Mouse (Mus musculus): Measurements from ENCODE around the gene Auts2. TPM values are rescaled to one million over a fixed set of nuclear protein-coding genes. Genes with fewer than 3 reads are reported as not detected.

Gene Auts2
- polyA plus RNA-seq, 1 experiment from 2014 or later = 53.4 TPM

GRCm38 (mm10) chr5:132351139-132351538 is 192.0 kb downstream of the Auts2 start:
- Histone ChIP-seq H3K27ac (replicated peaks; ENCODE audit: low read depth, low read length) (no peak overlapping the region), H3K4me1 (ENCODE audit: control insufficient read depth, insufficient read depth, low read length) (no peaks in the 10 kb centered on the region; the same call in 1 of the 2 replicates), H3K9ac (ENCODE audit: low read length) (no peak overlapping the region), H3K36me3 (ENCODE audit: control insufficient read depth, insufficient read depth, low read length) (no peaks in the 10 kb centered on the region), H3K27me3 (ENCODE audit: control insufficient read depth, insufficient read depth, low read length) (no peaks in the 10 kb centered on the region), H3K4me3 (ENCODE audit: low read depth, low read length) (no peak overlapping the region), H3K4me2 (ENCODE audit: low read depth, severe bottlenecking) (no peak overlapping the region), H3K9me3 (ENCODE audit: control insufficient read depth, low read length) (no peaks in the 10 kb centered on the region)
- no peak for ATAC-seq (ENCODE audit: insufficient number of reproducible peaks, low FRiP score, low TSS enrichment, low read depth)
- no peak for DNase-seq (ENCODE audit: low spot score)

DNA sequence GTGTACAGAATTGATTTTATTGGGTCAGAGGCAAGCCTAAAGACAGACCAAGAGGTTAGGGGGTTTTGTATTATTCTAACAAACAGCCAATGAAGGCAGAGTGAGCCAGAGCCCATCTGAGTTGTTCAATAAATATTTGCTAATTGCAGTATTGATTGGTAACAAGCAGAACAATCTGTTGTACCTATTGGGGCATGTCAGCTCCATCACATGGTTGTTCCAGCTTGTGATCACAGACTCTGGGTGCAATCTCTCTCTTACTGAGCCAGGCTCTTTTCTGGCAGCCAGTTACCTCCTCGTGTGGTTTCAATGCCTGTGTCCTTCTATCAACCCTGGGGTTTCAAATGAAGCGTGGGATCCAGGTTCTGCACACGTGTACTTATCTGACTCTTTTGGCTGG is 201.8 kb downstream of the Auts2 start:
- no peak overlapping the region for H3K4me3 ChIP-seq (ENCODE audit: low read depth, low read length)
- H3K4me2 ChIP-seq (ENCODE audit: low read depth, severe bottlenecking) = no peak overlapping the region
- peaks cover 5% of the 10 kb centered on the region; the same call in 1 of the 2 replicates for H3K4me1 ChIP-seq (ENCODE audit: control insufficient read depth, insufficient read depth, low read length)
- DNase-seq (ENCODE audit: low spot score) = no peak
- no peak overlapping the region for H3K27ac ChIP-seq (replicated peaks; ENCODE audit: low read depth, low read length)
- H3K36me3 ChIP-seq (ENCODE audit: control insufficient read depth, insufficient read depth, low read length) = no peaks in the 10 kb centered on the region
- no peaks in the 10 kb centered on the region for H3K27me3 ChIP-seq (ENCODE audit: control insufficient read depth, insufficient read depth, low read length)
- no peak overlapping the region for H3K9ac ChIP-seq (ENCODE audit: low read length)
- no peaks in the 10 kb centered on the region for H3K9me3 ChIP-seq (ENCODE audit: control insufficient read depth, low read length)
- WGBS = 79% methylated on average over 3 of the region's 3 CpGs
- no peak for ATAC-seq (ENCODE audit: insufficient number of reproducible peaks, low FRiP score, low TSS enrichment, low read depth)

- H3K4me2 ChIP-seq (ENCODE audit: low read depth, severe bottlenecking) = no peak overlapping the region
- H3K4me3 ChIP-seq (ENCODE audit: low read depth, low read length) = no peak overlapping the region
- no peaks in the 10 kb centered on the region for H3K9me3 ChIP-seq (ENCODE audit: control insufficient read depth, low read length)
- H3K27me3 ChIP-seq (ENCODE audit: control insufficient read depth, insufficient read depth, low read length) = no peaks in the 10 kb centered on the region
- H3K4me1 ChIP-seq (ENCODE audit: control insufficient read depth, insufficient read depth, low read length) = peaks cover 17% of the 10 kb centered on the region
- no peak for ATAC-seq (ENCODE audit: insufficient number of reproducible peaks, low FRiP score, low TSS enrichment, low read depth)
- no peak overlapping the region for H3K27ac ChIP-seq (replicated peaks; ENCODE audit: low read depth, low read length)
- no peak overlapping the region for H3K9ac ChIP-seq (ENCODE audit: low read length)
- H3K36me3 ChIP-seq (ENCODE audit: control insufficient read depth, insufficient read depth, low read length) = no peaks in the 10 kb centered on the region
- 79% methylated on average over 3 of the region's 3 CpGs for WGBS
- DNase-seq (ENCODE audit: low spot score) = no peak
Observed at GRCm38 (mm10) chr5:132337677-132338076, 205.5 kb downstream of the Auts2 start.

GRCm38 (mm10) chr5:132335719-132336118 is 207.4 kb downstream of the Auts2 start:
- no peak overlapping the region for H3K27ac ChIP-seq (replicated peaks; ENCODE audit: low read depth, low read length)
- WGBS = 85% methylated on average over 4 of the region's 4 CpGs
- H3K36me3 ChIP-seq (ENCODE audit: control insufficient read depth, insufficient read depth, low read length) = no peaks in the 10 kb centered on the region
- H3K9ac ChIP-seq (ENCODE audit: low read length) = no peak overlapping the region
- H3K4me2 ChIP-seq (ENCODE audit: low read depth, severe bottlenecking) = no peak overlapping the region
- no peaks in the 10 kb centered on the region for H3K27me3 ChIP-seq (ENCODE audit: control insufficient read depth, insufficient read depth, low read length)
- no peak for DNase-seq (ENCODE audit: low spot score)
- no peaks in the 10 kb centered on the region for H3K9me3 ChIP-seq (ENCODE audit: control insufficient read depth, low read length)
- H3K4me3 ChIP-seq (ENCODE audit: low read depth, low read length) = no peak overlapping the region
- peaks cover 18% of the 10 kb centered on the region for H3K4me1 ChIP-seq (ENCODE audit: control insufficient read depth, insufficient read depth, low read length)
- no peak for ATAC-seq (ENCODE audit: insufficient number of reproducible peaks, low FRiP score, low TSS enrichment, low read depth)

DNA sequence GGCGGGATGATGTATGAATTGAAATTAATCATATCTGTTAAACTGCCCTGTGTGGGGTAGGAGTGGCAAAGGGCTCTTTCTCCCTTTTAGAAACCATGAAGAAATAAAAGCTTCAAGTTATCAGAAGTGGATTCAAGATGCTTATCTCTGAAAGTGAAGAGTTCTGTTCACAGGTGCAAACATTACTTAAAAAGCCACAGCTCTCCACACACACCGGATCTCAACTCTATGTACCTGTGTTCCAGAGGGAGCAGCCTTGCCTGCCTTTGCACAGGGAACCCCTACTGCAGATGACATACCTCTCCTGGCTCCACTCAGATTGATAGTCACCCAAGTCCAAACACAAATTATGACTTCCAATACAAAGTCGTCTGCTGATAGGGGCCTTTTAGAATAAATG is 208.3 kb downstream of the Auts2 start:
- Histone ChIP-seq H3K9me3 (ENCODE audit: control insufficient read depth, low read length) (no peaks in the 10 kb centered on the region), H3K4me3 (ENCODE audit: low read depth, low read length) (no peak overlapping the region), H3K27ac (replicated peaks; ENCODE audit: low read depth, low read length) (no peak overlapping the region), H3K9ac (ENCODE audit: low read length) (no peak overlapping the region), H3K36me3 (ENCODE audit: control insufficient read depth, insufficient read depth, low read length) (no peaks in the 10 kb centered on the region), H3K4me1 (ENCODE audit: control insufficient read depth, insufficient read depth, low read length) (peaks cover 18% of the 10 kb centered on the region), H3K4me2 (ENCODE audit: low read depth, severe bottlenecking) (no peak overlapping the region), H3K27me3 (ENCODE audit: control insufficient read depth, insufficient read depth, low read length) (no peaks in the 10 kb centered on the region)
- ATAC-seq (ENCODE audit: insufficient number of reproducible peaks, low FRiP score, low TSS enrichment, low read depth) (no peak), DNase-seq (ENCODE audit: low spot score) (no peak)
- WGBS = 79% methylated on average over 3 of the region's 3 CpGs

- H3K4me2 ChIP-seq (ENCODE audit: low read depth, severe bottlenecking) = no peak overlapping the region
- no peak overlapping the region for H3K9ac ChIP-seq (ENCODE audit: low read length)
- 38% methylated on average over 2 of the region's 2 CpGs for WGBS
- no peaks in the 10 kb centered on the region for H3K9me3 ChIP-seq (ENCODE audit: control insufficient read depth, low read length)
- DNase-seq (ENCODE audit: low spot score) = no peak
- H3K27ac ChIP-seq (replicated peaks; ENCODE audit: low read depth, low read length) = no peak overlapping the region
- ATAC-seq (ENCODE audit: insufficient number of reproducible peaks, low FRiP score, low TSS enrichment, low read depth) = no peak
- no peaks in the 10 kb centered on the region for H3K27me3 ChIP-seq (ENCODE audit: control insufficient read depth, insufficient read depth, low read length)
- no peaks in the 10 kb centered on the region for H3K36me3 ChIP-seq (ENCODE audit: control insufficient read depth, insufficient read depth, low read length)
- peaks cover 13% of the 10 kb centered on the region for H3K4me1 ChIP-seq (ENCODE audit: control insufficient read depth, insufficient read depth, low read length)
- H3K4me3 ChIP-seq (ENCODE audit: low read depth, low read length) = no peak overlapping the region
Observed at GRCm38 (mm10) chr5:132333744-132334143, 209.4 kb downstream of the Auts2 start.

- Histone ChIP-seq H3K4me2 (ENCODE audit: low read depth, severe bottlenecking) (no peak overlapping the region), H3K9ac (ENCODE audit: low read length) (no peak overlapping the region), H3K27ac (replicated peaks; ENCODE audit: low read depth, low read length) (no peak overlapping the region), H3K27me3 (ENCODE audit: control insufficient read depth, insufficient read depth, low read length) (no peaks in the 10 kb centered on the region), H3K36me3 (ENCODE audit: control insufficient read depth, insufficient read depth, low read length) (no peaks in the 10 kb centered on the region), H3K4me3 (ENCODE audit: low read depth, low read length) (no peak overlapping the region), H3K4me1 (ENCODE audit: control insufficient read depth, insufficient read depth, low read length) (peaks cover 13% of the 10 kb centered on the region), H3K9me3 (ENCODE audit: control insufficient read depth, low read length) (no peaks in the 10 kb centered on the region)
- DNase-seq (ENCODE audit: low spot score) (no peak), ATAC-seq (ENCODE audit: insufficient number of reproducible peaks, low FRiP score, low TSS enrichment, low read depth) (no peak)
- 39% methylated on average over 4 of the region's 4 CpGs for WGBS
Observed at GRCm38 (mm10) chr5:132332521-132332920, 210.6 kb downstream of the Auts2 start.

GRCm38 (mm10) chr5:132329171-132329936 is 213.8 kb downstream of the Auts2 start:
- Histone ChIP-seq H3K4me3 (ENCODE audit: low read depth, low read length) (no peak overlapping the region), H3K27ac (replicated peaks; ENCODE audit: low read depth, low read length) (no peak overlapping the region), H3K36me3 (ENCODE audit: control insufficient read depth, insufficient read depth, low read length) (no peaks in the 10 kb centered on the region), H3K4me1 (ENCODE audit: control insufficient read depth, insufficient read depth, low read length) (peaks cover 16% of the 10 kb centered on the region), H3K27me3 (ENCODE audit: control insufficient read depth, insufficient read depth, low read length) (no peaks in the 10 kb centered on the region), H3K9ac (ENCODE audit: low read length) (no peak overlapping the region), H3K9me3 (ENCODE audit: control insufficient read depth, low read length) (no peaks in the 10 kb centered on the region), H3K4me2 (ENCODE audit: low read depth, severe bottlenecking) (no peak overlapping the region)
- WGBS = 61% methylated on average over 3 of the region's 3 CpGs
- DNase-seq (ENCODE audit: low spot score) = no peak
- ATAC-seq (ENCODE audit: insufficient number of reproducible peaks, low FRiP score, low TSS enrichment, low read depth) = no peak

Measured in limb, embryonic 11.5 days (tissue).